In the genomic region with DNA sequence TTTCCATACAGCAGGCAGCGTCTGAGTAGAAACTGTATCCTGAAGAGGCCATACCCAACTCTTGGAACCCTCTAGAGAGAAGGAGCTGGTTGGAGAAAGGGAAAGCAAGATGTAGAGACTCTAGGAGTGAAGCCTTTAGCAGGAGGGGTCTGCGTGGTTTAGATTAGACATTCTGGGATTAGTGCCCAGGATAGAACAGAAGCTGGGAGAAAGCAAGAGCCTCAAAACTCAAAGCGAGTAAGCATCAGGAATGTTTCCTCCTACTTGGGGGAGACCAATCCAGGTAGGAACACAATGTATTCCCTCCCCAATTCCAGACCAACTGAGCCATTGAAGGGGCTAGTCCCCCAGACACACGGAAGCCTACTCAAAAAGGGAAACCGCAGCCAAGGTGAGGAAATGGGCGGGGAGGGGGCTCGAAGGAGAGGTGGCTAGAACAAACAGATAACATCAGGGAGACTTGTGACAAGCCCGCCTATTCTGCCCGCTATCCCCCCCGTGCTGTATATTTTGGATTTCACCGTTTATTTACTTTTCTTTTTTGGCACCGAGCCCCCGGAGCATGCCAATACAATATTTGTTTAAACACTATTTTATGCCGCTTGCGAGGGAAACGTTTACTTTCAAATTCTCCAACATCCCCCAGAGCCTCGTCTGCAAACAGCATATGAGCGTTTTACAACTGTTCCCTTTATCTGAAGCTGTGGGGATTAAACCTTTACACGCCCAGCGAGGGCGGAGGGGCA, we compare ENCODE assay signal across 9 mouse cellular contexts. TPM values are rescaled to one million over a fixed set of nuclear protein-coding genes. Genes with fewer than 3 reads are reported as not detected.
DNase-seq lines count a peak whose midpoint lies in the region; ATAC-seq and TF ChIP-seq lines count a peak whose summit lies in the region.
"Had no signal": no experiment of that assay in that cellular context is flagged by ENCODE, and none has a peak within 500 bp of the region (broad histone marks: within the 10 kb centered on the region; RNA-seq: fewer than 3 reads in every experiment).

No protein-coding gene starts in this region.

- H3K9ac ChIP-seq in kidney, embryonic 16.5 days (replicated peaks; ENCODE audit: low read length), result peak overlapping the region; percentile 68
- H3K9ac ChIP-seq in hindbrain, embryonic 14.5 days, result peak overlapping the region; percentile 35
- peak overlapping the region; percentile 46 for H3K9ac ChIP-seq in midbrain, embryonic 14.5 days (replicated peaks; ENCODE audit: low read length)

- ATAC-seq in kidney, embryonic 16.5 days (ENCODE audit: low FRiP score, low TSS enrichment), result no peak
- ATAC-seq in hindbrain, embryonic 14.5 days (ENCODE audit: low FRiP score), result no peak
- ATAC-seq in midbrain, embryonic 14.5 days (ENCODE audit: low FRiP score, low TSS enrichment), result no peak
- no peak for ATAC-seq in monocyte, adult 5-6 weeks (replicated peaks; ENCODE audit: insufficient number of reproducible peaks, low FRiP score, low TSS enrichment, poor library complexity, severe bottlenecking)

- H3K4me2 ChIP-seq in kidney, embryonic 16.5 days (replicated peaks; ENCODE audit: low read depth, low read length), result peak overlapping the region; percentile 97
- H3K4me2 ChIP-seq in hindbrain, embryonic 14.5 days (replicated peaks), result peak overlapping the region; percentile 99
- peak overlapping the region; percentile 96 for H3K4me2 ChIP-seq in midbrain, embryonic 14.5 days (ENCODE audit: low read length)

- no peaks in the 10 kb centered on the region for H3K9me3 ChIP-seq in kidney, embryonic 16.5 days (ENCODE audit: low read length)
- H3K9me3 ChIP-seq in hindbrain, embryonic 14.5 days (ENCODE audit: control insufficient read depth, low read length), result no peaks in the 10 kb centered on the region
- no peaks in the 10 kb centered on the region for H3K9me3 ChIP-seq in midbrain, embryonic 14.5 days (ENCODE audit: control insufficient read depth, low read length)

- WGBS in kidney, embryonic 16.5 days, result 10% methylated on average over 21 of the region's 21 CpGs
- 4% methylated on average over 21 of the region's 21 CpGs for WGBS in hindbrain, embryonic 14.5 days
- 2% methylated on average over 21 of the region's 21 CpGs for WGBS in midbrain, embryonic 14.5 days

- H3K4me3 ChIP-seq in kidney, embryonic 16.5 days (ENCODE audit: low read length), result peak overlapping the region; percentile 53
- H3K4me3 ChIP-seq in cortical plate, adult 2 months (ENCODE audit: insufficient read depth, low read length), result peak overlapping the region; percentile 4; the same call in 1 of the 2 replicates
- peak overlapping the region; percentile 45 for H3K4me3 ChIP-seq in hindbrain, embryonic 14.5 days (replicated peaks; ENCODE audit: low read length)
- peak overlapping the region; percentile 43 for H3K4me3 ChIP-seq in midbrain, embryonic 14.5 days (replicated peaks; ENCODE audit: low read depth, low read length)

- H3K36me3 ChIP-seq in kidney, embryonic 16.5 days (ENCODE audit: insufficient read depth, low read length), result no peaks in the 10 kb centered on the region
- no peaks in the 10 kb centered on the region for H3K36me3 ChIP-seq in hindbrain, embryonic 14.5 days (replicated peaks; ENCODE audit: control insufficient read depth, insufficient read depth)
- H3K36me3 ChIP-seq in midbrain, embryonic 14.5 days (ENCODE audit: control insufficient read depth, insufficient read depth, low read length), result no peaks in the 10 kb centered on the region
- H3K36me3 ChIP-seq: G1E had no signal

- TF ChIP-seq POLR2A in cortical plate, adult 2 months (IDR thresholded peaks at IDR 0.05; ENCODE audit: extremely low read depth, insufficient read depth, low read length), result no peak

- H3K4me1 ChIP-seq in kidney, embryonic 16.5 days (ENCODE audit: insufficient read depth, low read length), result peaks cover 48% of the 10 kb centered on the region
- no peaks in the 10 kb centered on the region; the same call in 1 of the 2 replicates for H3K4me1 ChIP-seq in cortical plate, adult 2 months (ENCODE audit: control insufficient read depth, insufficient read depth, low read length)
- peaks cover 39% of the 10 kb centered on the region for H3K4me1 ChIP-seq in hindbrain, embryonic 14.5 days (replicated peaks; ENCODE audit: control insufficient read depth, insufficient read depth, low read length)
- H3K4me1 ChIP-seq in midbrain, embryonic 14.5 days (ENCODE audit: control insufficient read depth, insufficient read depth, low read length), result peaks cover 41% of the 10 kb centered on the region

- peaks cover 27% of the 10 kb centered on the region for H3K27me3 ChIP-seq in kidney, embryonic 16.5 days (ENCODE audit: insufficient read depth, low read length)
- peaks cover 37% of the 10 kb centered on the region for H3K27me3 ChIP-seq in hindbrain, embryonic 14.5 days (ENCODE audit: control insufficient read depth, insufficient read depth, low read length)
- peaks cover 6% of the 10 kb centered on the region; the same call in 1 of the 2 replicates for H3K27me3 ChIP-seq in midbrain, embryonic 14.5 days (ENCODE audit: control insufficient read depth, insufficient read depth, low read length)

- DNase-seq in kidney, adult 11 months, result no peak
- DNase-seq in hindbrain, embryonic 14.5 days (ENCODE audit: low spot score), result no peak
- peak; percentile 48 for DNase-seq in midbrain, embryonic 14.5 days
- no peak for DNase-seq in cerebellum, postnatal 25 days
- DNase-seq in layer of hippocampus, postnatal 10 days (ENCODE audit: low spot score in 2 of 2), result no peak

- TF ChIP-seq CTCF in cortical plate, adult 2 months (IDR thresholded peaks at IDR 0.05; ENCODE audit: extremely low read depth, insufficient read depth, low read length), result no peak

- H3K27ac ChIP-seq in kidney, embryonic 16.5 days (ENCODE audit: low read length), result peak overlapping the region; percentile 87
- H3K27ac ChIP-seq in cortical plate, adult 2 months (ENCODE audit: insufficient read depth, low read length), result no peak overlapping the region
- no peak overlapping the region for H3K27ac ChIP-seq in hindbrain, embryonic 14.5 days
- H3K27ac ChIP-seq in midbrain, embryonic 14.5 days (replicated peaks; ENCODE audit: low read depth, low read length), result peak overlapping the region; percentile 32; the same call in 1 of the 2 replicates

RNA-seq across cellular contexts. Expression of a gene that starts 2.1 kb away (rescaled TPM):
- 6.5 and 7.3 TPM in 2 replicates for polyA plus RNA-seq in kidney, embryonic 16.5 days (2015; fragmentation: Nextera tagmentation; extraction: Ambion mirVana)
- 1.6 and 1.8 TPM in 2 replicates for polyA plus RNA-seq in cortical plate, adult 2 months (2012; rRNA removed)
- 1.8 and 2.0 TPM in 2 replicates for polyA plus RNA-seq in hindbrain, embryonic 14.5 days (2014; fragmentation: Nextera tagmentation; extraction: Ambion mirVana)
- polyA plus RNA-seq in midbrain, embryonic 14.5 days (2014; fragmentation: Nextera tagmentation; extraction: Ambion mirVana), result 1.6 and 2.8 TPM in 2 replicates
- total RNA-seq in monocyte, adult 5-6 weeks (2017), result 0.29 TPM in 1 of 3 replicates, not detected in the others
- total RNA-seq in layer of hippocampus, postnatal 10 days (2021), result 1 to 10 TPM; 5.6 to 6.8 TPM
- polyA plus RNA-seq: G1E had no signal

Comparison
In these comparisons a context has a peak if more than half of its experiments do, and no peak if none do; other contexts are left out.
1. H3K27ac ChIP-seq: peak in kidney, embryonic 16.5 days (single experiment) and midbrain, embryonic 14.5 days (single experiment); none in cortical plate, adult 2 months (single experiment) and hindbrain, embryonic 14.5 days (single experiment).
2. Peak in every context shown above with its lines, with median percentiles within 50 percentile points of each other: H3K4me2 ChIP-seq, H3K4me3 ChIP-seq and H3K9ac ChIP-seq.